Mouse (Mus musculus): ENCODE measurements at regions not wholly inside any gene's neighbourhood (a gene's known extent, or its start where the extent isn't known, plus 50 kb on each side); places are given as distances from the start of the nearest gene placed in this dataset.

DNA sequence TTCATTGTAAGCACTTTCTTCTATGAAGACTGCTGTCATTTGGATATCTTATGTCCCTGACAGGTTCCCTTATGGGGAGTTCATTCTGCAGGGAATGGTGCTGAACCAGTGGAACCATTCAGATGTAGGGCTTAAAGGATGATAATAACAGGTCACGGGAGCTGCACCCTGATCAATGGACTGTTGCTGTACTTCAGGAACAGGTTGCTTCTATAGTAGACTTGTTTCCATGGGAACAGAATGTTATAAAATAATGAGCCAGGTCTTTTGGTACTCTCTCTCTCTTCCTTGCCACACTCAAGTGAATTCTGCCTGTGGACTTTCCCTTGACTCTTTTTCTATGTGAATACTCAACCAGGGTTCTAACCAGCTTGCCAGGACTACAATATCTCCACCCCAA is 196.9 kb upstream of the Chrm3 start:
- no peaks in the 10 kb centered on the region for H3K9me3 ChIP-seq (ENCODE audit: control insufficient read depth, low read length)
- no peaks in the 10 kb centered on the region for H3K36me3 ChIP-seq (ENCODE audit: control insufficient read depth, insufficient read depth, low read length)
- H3K4me1 ChIP-seq (ENCODE audit: control insufficient read depth, insufficient read depth, low read length): no peaks in the 10 kb centered on the region
- H3K4me2 ChIP-seq (ENCODE audit: low read depth, severe bottlenecking): no peak overlapping the region
- no peak overlapping the region for H3K9ac ChIP-seq (ENCODE audit: low read length)
- no peak for ATAC-seq (ENCODE audit: insufficient number of reproducible peaks, low FRiP score, low TSS enrichment, low read depth)
- 85% methylated on average over 1 of the region's 1 CpGs for WGBS
- H3K27ac ChIP-seq (replicated peaks; ENCODE audit: low read depth, low read length): no peak overlapping the region
- DNase-seq (ENCODE audit: low spot score): no peak
- H3K27me3 ChIP-seq (ENCODE audit: control insufficient read depth, insufficient read depth, low read length): no peaks in the 10 kb centered on the region
- no peak overlapping the region for H3K4me3 ChIP-seq (ENCODE audit: low read depth, low read length)

DNA sequence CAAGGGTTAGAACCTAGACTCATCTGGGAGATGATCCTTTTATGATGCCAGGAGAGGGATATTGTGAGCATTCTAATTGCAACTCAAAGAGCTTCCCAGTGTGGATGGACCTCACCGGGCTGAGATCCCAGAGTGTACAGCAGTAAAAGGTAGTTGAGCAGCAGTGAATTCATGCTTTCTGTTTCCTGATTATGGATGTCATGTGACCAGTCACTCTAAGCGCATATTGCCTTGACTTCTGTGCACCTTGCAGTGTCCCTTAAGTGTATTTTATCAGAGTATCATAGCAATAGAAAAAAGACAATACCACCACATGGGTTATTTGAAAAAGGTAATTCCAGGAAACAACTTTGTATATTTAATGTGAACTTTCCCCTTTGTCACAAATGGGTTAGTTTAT is 193.9 kb upstream of the Chrm3 start:
- Histone ChIP-seq H3K9me3 (ENCODE audit: control insufficient read depth, low read length) (no peaks in the 10 kb centered on the region), H3K4me1 (ENCODE audit: control insufficient read depth, insufficient read depth, low read length) (no peaks in the 10 kb centered on the region), H3K27me3 (ENCODE audit: control insufficient read depth, insufficient read depth, low read length) (no peaks in the 10 kb centered on the region), H3K27ac (replicated peaks; ENCODE audit: low read depth, low read length) (no peak overlapping the region), H3K36me3 (ENCODE audit: control insufficient read depth, insufficient read depth, low read length) (no peaks in the 10 kb centered on the region), H3K4me3 (ENCODE audit: low read depth, low read length) (no peak overlapping the region), H3K4me2 (ENCODE audit: low read depth, severe bottlenecking) (no peak overlapping the region), H3K9ac (ENCODE audit: low read length) (no peak overlapping the region)
- DNase-seq (ENCODE audit: low spot score) (no peak), ATAC-seq (ENCODE audit: insufficient number of reproducible peaks, low FRiP score, low TSS enrichment, low read depth) (no peak)
- WGBS: 79% methylated on average over 2 of the region's 2 CpGs

DNA sequence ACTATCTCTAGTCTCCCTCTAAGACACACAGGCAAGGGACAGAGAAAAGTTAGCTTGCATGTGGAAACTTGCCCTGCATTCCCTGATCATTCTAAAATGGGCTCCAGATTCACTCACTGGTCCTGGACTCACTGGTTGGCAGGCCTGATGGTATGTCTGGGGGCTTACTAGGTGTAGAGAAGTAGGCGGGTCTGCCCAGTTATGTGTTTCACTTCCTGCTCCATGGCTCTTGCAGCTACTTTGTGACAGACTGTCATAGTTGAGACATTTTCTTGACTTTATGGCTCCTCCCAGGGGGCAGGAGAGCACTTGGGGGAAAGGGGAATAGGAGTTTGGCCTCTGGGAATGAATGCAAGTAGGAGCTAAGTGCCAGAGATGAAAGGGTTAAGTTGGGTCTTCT is 182.1 kb upstream of the Chrm3 start:
- H3K27ac ChIP-seq (replicated peaks; ENCODE audit: low read depth, low read length): no peak overlapping the region
- ATAC-seq (ENCODE audit: insufficient number of reproducible peaks, low FRiP score, low TSS enrichment, low read depth): no peak
- DNase-seq (ENCODE audit: low spot score): no peak

DNA sequence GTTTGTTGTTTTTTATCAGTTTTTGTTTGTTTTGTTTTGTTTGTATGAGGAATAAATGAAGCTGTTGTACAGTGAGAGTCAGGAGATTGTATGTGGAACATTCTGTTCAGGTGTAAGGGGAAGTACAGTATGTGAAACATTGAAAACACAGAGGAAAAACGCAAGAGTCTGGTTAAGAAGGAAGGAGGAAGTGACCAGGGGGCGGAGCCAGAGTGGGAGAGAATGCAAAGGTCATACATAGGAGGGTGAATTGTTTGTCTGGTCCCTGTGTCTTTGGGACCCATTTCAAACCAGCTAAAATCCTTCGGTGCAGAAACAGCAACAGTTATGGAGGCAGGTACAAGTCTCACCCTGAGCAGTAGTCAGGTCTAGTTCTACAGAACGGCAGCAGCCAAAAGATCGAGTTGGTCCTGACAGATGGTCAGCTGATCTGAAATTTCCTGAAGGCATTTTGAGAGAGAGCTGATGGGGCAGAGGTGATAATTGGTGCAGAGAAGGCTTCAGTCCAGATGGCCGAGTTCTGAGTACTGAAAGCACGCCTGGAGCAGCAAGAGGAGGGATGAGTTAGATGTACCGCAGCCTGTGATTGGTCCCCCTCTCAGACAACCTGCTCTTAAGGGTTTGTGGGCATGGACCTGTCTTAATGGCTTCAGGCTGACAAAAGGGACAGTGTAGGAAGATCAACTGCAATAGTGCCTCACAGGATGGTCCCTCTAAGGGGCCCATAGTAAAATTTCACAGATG is 179.7 kb upstream of the Chrm3 start:
- H3K9me3 ChIP-seq (ENCODE audit: control insufficient read depth, low read length): no peaks in the 10 kb centered on the region
- H3K27ac ChIP-seq (replicated peaks; ENCODE audit: low read depth, low read length): no peak overlapping the region
- H3K4me2 ChIP-seq (ENCODE audit: low read depth, severe bottlenecking): no peak overlapping the region
- no peaks in the 10 kb centered on the region for H3K4me1 ChIP-seq (ENCODE audit: control insufficient read depth, insufficient read depth, low read length)
- no peaks in the 10 kb centered on the region for H3K36me3 ChIP-seq (ENCODE audit: control insufficient read depth, insufficient read depth, low read length)
- WGBS: 71% methylated on average over 8 of the region's 8 CpGs
- no peaks in the 10 kb centered on the region for H3K27me3 ChIP-seq (ENCODE audit: control insufficient read depth, insufficient read depth, low read length)
- no peak overlapping the region for H3K4me3 ChIP-seq (ENCODE audit: low read depth, low read length)
- DNase-seq (ENCODE audit: low spot score) (no peak), ATAC-seq (ENCODE audit: insufficient number of reproducible peaks, low FRiP score, low TSS enrichment, low read depth) (no peak)
- H3K9ac ChIP-seq (ENCODE audit: low read length): no peak overlapping the region

More for the DNA sequence above, 182.1 kb upstream of the Chrm3 start:
- Histone ChIP-seq H3K9me3 (ENCODE audit: control insufficient read depth, low read length) (no peaks in the 10 kb centered on the region), H3K4me2 (ENCODE audit: low read depth, severe bottlenecking) (no peak overlapping the region), H3K4me1 (ENCODE audit: control insufficient read depth, insufficient read depth, low read length) (no peaks in the 10 kb centered on the region), H3K4me3 (ENCODE audit: low read depth, low read length) (no peak overlapping the region), H3K27me3 (ENCODE audit: control insufficient read depth, insufficient read depth, low read length) (no peaks in the 10 kb centered on the region), H3K9ac (ENCODE audit: low read length) (no peak overlapping the region), H3K36me3 (ENCODE audit: control insufficient read depth, insufficient read depth, low read length) (no peaks in the 10 kb centered on the region)
- 78% methylated on average over 1 of the region's 1 CpGs for WGBS

DNA sequence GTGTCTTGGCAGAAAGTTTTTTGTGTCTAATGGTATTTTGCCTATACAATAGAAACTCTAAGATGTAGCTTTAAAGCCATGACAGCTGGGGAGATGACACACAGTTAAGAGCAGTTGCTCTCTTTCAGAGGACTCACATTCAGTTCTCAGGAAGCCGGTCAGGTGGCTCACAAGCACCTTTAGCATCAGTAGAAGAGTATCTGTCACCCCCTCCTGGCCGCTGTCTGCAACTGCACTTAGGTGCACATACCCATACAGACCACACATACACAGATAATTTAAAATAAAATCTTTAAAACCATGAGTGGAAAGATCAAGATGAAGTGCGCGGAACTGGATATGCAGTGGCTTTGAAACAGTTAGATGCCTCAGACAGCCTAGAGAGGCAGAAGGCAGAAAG is 178.3 kb upstream of the Chrm3 start:
- DNase-seq (ENCODE audit: low spot score) (no peak), ATAC-seq (ENCODE audit: insufficient number of reproducible peaks, low FRiP score, low TSS enrichment, low read depth) (no peak)
- WGBS: 84% methylated on average over 4 of the region's 4 CpGs

DNA sequence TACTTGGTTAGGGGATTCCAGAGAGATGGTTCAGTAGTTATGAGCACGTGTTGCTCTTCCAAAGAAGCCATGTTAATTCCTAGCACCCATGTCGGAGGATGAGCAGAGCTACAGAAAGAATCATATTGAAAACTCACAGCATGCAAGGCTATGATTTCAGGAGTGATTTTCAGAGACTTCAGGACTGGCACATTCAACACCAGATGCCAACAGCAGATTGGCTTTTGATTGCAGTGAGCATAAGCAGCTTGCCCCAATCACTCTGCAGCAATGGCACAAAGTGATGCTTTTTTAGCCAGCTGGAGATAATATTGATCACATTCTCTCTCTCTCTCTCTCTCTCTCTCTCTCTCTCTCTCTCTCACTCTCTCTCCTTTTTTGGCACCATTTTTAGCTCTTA is 166.6 kb upstream of the Chrm3 start:
- Histone ChIP-seq H3K27ac (replicated peaks; ENCODE audit: low read depth, low read length) (no peak overlapping the region), H3K36me3 (ENCODE audit: control insufficient read depth, insufficient read depth, low read length) (no peaks in the 10 kb centered on the region), H3K4me3 (ENCODE audit: low read depth, low read length) (no peak overlapping the region), H3K4me1 (ENCODE audit: control insufficient read depth, insufficient read depth, low read length) (no peaks in the 10 kb centered on the region), H3K27me3 (ENCODE audit: control insufficient read depth, insufficient read depth, low read length) (no peaks in the 10 kb centered on the region), H3K9ac (ENCODE audit: low read length) (no peak overlapping the region), H3K4me2 (ENCODE audit: low read depth, severe bottlenecking) (no peak overlapping the region), H3K9me3 (ENCODE audit: control insufficient read depth, low read length) (no peaks in the 10 kb centered on the region)
- WGBS: 77% methylated on average over 2 of the region's 2 CpGs
- ATAC-seq (ENCODE audit: insufficient number of reproducible peaks, low FRiP score, low TSS enrichment, low read depth) (no peak), DNase-seq (ENCODE audit: low spot score) (no peak)

More for the DNA sequence above, 178.3 kb upstream of the Chrm3 start:
- Histone ChIP-seq H3K36me3 (ENCODE audit: control insufficient read depth, insufficient read depth, low read length) (no peaks in the 10 kb centered on the region), H3K9ac (ENCODE audit: low read length) (no peak overlapping the region), H3K27me3 (ENCODE audit: control insufficient read depth, insufficient read depth, low read length) (no peaks in the 10 kb centered on the region), H3K9me3 (ENCODE audit: control insufficient read depth, low read length) (no peaks in the 10 kb centered on the region), H3K27ac (replicated peaks; ENCODE audit: low read depth, low read length) (no peak overlapping the region), H3K4me2 (ENCODE audit: low read depth, severe bottlenecking) (no peak overlapping the region), H3K4me1 (ENCODE audit: control insufficient read depth, insufficient read depth, low read length) (no peaks in the 10 kb centered on the region), H3K4me3 (ENCODE audit: low read depth, low read length) (no peak overlapping the region)

DNA sequence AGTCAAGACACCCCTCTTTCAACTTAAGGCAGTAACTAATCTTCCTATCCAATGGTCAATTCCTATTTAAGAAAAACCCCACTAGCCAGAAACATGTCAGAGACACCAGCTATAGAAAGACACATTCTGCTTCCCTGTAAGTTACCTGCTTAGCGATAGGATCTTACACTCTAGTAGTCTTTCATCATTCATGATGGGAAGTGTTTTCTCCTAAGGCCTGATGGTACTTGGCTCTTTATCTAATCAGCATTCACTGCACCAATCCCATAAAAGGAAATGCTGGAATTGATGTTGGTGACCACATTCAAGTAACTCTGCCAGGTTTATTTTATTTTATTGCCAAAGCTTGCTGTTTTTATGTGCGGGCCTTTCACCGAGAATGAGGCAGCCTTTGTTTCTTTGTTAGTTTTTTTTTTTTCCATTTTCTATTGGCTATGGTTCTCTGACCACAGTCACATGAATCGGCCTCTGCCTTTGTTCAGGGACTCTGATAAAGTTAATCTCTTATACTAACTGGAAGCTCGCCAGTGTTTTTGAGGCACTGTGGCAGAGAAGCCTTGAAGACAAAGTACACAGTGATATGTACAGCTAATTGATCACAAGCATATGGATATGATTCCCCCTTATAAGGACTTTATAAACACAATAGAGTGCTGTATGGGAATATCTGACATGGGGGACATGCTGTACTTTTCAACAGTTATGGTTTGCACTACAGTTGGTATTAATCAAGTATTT is 166.0 kb upstream of the Chrm3 start:
- WGBS: 83% methylated on average over 5 of the region's 5 CpGs
- DNase-seq (ENCODE audit: low spot score) (no peak), ATAC-seq (ENCODE audit: insufficient number of reproducible peaks, low FRiP score, low TSS enrichment, low read depth) (no peak)
- Histone ChIP-seq H3K27me3 (ENCODE audit: control insufficient read depth, insufficient read depth, low read length) (no peaks in the 10 kb centered on the region), H3K4me2 (ENCODE audit: low read depth, severe bottlenecking) (no peak overlapping the region), H3K9me3 (ENCODE audit: control insufficient read depth, low read length) (no peaks in the 10 kb centered on the region), H3K9ac (ENCODE audit: low read length) (no peak overlapping the region), H3K4me3 (ENCODE audit: low read depth, low read length) (no peak overlapping the region), H3K27ac (replicated peaks; ENCODE audit: low read depth, low read length) (no peak overlapping the region), H3K4me1 (ENCODE audit: control insufficient read depth, insufficient read depth, low read length) (no peaks in the 10 kb centered on the region), H3K36me3 (ENCODE audit: control insufficient read depth, insufficient read depth, low read length) (no peaks in the 10 kb centered on the region)

DNA sequence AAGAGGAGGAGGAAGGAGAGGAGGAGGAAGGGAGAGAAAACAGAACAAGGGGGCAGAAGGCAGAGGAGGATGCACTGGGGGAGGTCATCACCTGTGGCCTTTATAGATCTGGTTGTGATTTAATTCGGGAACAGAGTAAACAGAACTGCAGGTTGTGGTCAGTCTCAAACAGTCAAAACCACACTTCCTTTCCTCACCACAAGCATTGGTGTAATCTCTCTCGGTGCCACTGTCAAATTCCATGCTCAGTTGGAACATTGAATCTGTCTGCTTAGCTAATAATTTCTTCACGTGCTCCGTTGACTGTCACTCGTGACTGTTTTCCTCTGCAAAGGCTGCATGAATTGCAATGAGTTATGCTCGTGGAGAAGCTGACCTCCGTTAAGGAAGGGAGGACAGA is 143.6 kb upstream of the Chrm3 start:
- DNase-seq (ENCODE audit: low spot score) (no peak), ATAC-seq (ENCODE audit: insufficient number of reproducible peaks, low FRiP score, low TSS enrichment, low read depth) (no peak)
- WGBS: 65% methylated on average over 7 of the region's 7 CpGs
- Histone ChIP-seq H3K4me3 (ENCODE audit: low read depth, low read length) (no peak overlapping the region), H3K4me1 (ENCODE audit: control insufficient read depth, insufficient read depth, low read length) (no peaks in the 10 kb centered on the region), H3K9me3 (ENCODE audit: control insufficient read depth, low read length) (no peaks in the 10 kb centered on the region), H3K4me2 (ENCODE audit: low read depth, severe bottlenecking) (no peak overlapping the region), H3K9ac (ENCODE audit: low read length) (no peak overlapping the region), H3K27me3 (ENCODE audit: control insufficient read depth, insufficient read depth, low read length) (no peaks in the 10 kb centered on the region), H3K27ac (replicated peaks; ENCODE audit: low read depth, low read length) (no peak overlapping the region), H3K36me3 (ENCODE audit: control insufficient read depth, insufficient read depth, low read length) (no peaks in the 10 kb centered on the region)
